15 mouse cellular contexts compared by ENCODE assay signal in the genomic region with DNA sequence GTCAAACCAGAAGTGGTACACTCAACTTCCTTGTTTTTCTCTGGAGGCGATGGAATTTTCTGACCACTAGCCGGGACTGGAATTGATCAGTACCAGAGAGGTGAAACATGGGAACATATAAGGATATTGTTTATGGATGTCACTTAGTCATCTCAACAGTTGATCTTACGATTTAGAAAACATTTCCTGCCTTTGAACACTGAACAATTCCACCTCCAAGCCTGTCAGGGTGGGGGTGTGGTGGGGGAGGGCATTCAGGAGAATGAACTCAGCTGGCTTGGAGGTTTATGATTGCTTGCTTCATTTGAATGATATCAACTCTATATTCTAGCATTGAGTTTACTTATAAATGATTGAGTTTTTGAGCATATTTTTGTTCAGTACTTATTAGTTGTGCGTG. TPM values are rescaled to one million over a fixed set of nuclear protein-coding genes. Genes with fewer than 3 reads are reported as not detected.
"Had no signal": no experiment of that assay in that cellular context is flagged by ENCODE, and none has a peak within 500 bp of the region (broad histone marks: within the 10 kb centered on the region; RNA-seq: fewer than 3 reads in every experiment).

No protein-coding gene starts in this region.

- DNase-seq: lung, embryonic 14.5 days; right cerebral cortex, postnatal 14 days; thymus, adult 2 months; thymus, postnatal 25 days; thymus, postnatal 4 days had no signal

- H3K4me1 ChIP-seq: liver, embryonic 12.5 days; megakaryocyte, embryonic 14.5 days; midbrain, embryonic 12.5 days; midbrain, embryonic 15.5 days; neural tube, embryonic 12.5 days; stomach, embryonic 15.5 days had no signal

- H3K4me3 ChIP-seq: liver, embryonic 12.5 days; megakaryocyte, embryonic 14.5 days; midbrain, embryonic 12.5 days; midbrain, embryonic 15.5 days; neural tube, embryonic 12.5 days; stomach, embryonic 15.5 days had no signal

RNA-seq across cellular contexts. Expression of gene BC067074, which starts 13.6 kb away (rescaled TPM):
- total RNA-seq: monocyte, adult 5-6 weeks; neutrophil, adult 5-6 weeks had no signal
- polyA plus RNA-seq: liver, adult 2 months; macrophage had no signal
